Mouse (Mus musculus): Measurements from ENCODE around the gene Nat8f5.

- TF ChIP-seq CTCF (IDR thresholded peaks at IDR 0.05; ENCODE audit: insufficient read depth, low read length), result no peak
- TF ChIP-seq POLR2A (IDR thresholded peaks at IDR 0.05; ENCODE audit: borderline replicate concordance, extremely low read depth, low read depth, low read length), result no peak
These were observed at the start of gene Nat8f5, which contains the start of gene Nat8f6 for GRCm38 (mm10) chr6:85820837-85821236.
